Mouse (Mus musculus) CH12.LX (cell line): Measurements from ENCODE around the gene Dtx3l. TPM values are rescaled to one million over a fixed set of nuclear protein-coding genes. Genes with fewer than 3 reads are reported as not detected.

ENCODE experiments used
- DNase-seq: peaks from one replicate; pipeline ENCODE4 v3.0.0-alpha.2; 2013; ENCODE audit errors: extremely low read depth
- H3K27ac ChIP-seq: 2 replicates; pipeline ENCODE4 v1.5.1; 2012; ENCODE audit warnings: low read depth, mild to moderate bottlenecking, control low read depth, moderate library complexity; ENCODE audit not compliant: insufficient read depth
- H3K27me3 ChIP-seq: replicated peaks from 2 replicates; pipeline ENCODE3; 2012; ENCODE audit warnings: inconsistent platforms
- H3K36me3 ChIP-seq, 2 experiments: replicated peaks in 1 of 2; 2 replicates each; pipeline versions ENCODE3 to v1.6.1; 2012; ENCODE audit warnings: inconsistent platforms in 1 of 2, low read length in 1 of 2, mild to moderate bottlenecking in 1 of 2, mixed read lengths in 1 of 2, moderate library complexity in 1 of 2; ENCODE audit not compliant: control insufficient read depth in 1 of 2, insufficient read depth in 1 of 2
- H3K4me1 ChIP-seq, 2 experiments: 2 replicates each; pipeline ENCODE4 v1.6.1; 2012; ENCODE audit warnings: inconsistent platforms in 1 of 2, moderate library complexity in 1 of 2; ENCODE audit not compliant: insufficient read depth in 2 of 2, control insufficient read depth in 1 of 2
- H3K4me2 ChIP-seq: 2 replicates; pipeline ENCODE4 v1.6.1; 2012; ENCODE audit warnings: low read depth, mild to moderate bottlenecking, control low read depth; ENCODE audit not compliant: poor library complexity, insufficient read depth, severe bottlenecking
- H3K4me3 ChIP-seq, 3 experiments: fragments of 150-350 bp in 1 of 3; sonication (generic) in 1 of 3; replicated peaks in 1 of 3; 2 replicates each; pipeline versions ENCODE3 to v1.5.1; 2011 to 2012; ENCODE audit warnings: low read depth in 2 of 3, low read length in 2 of 3, mild to moderate bottlenecking in 2 of 3, moderate library complexity in 2 of 3, control low read depth in 1 of 3, improper control_type of control experiment in 1 of 3, inconsistent platforms in 1 of 3, mixed read lengths in 1 of 3; ENCODE audit not compliant: poor library complexity in 1 of 3
- H3K79me2 ChIP-seq: replicated peaks from 2 replicates; pipeline ENCODE4 v1.6.1; 2012; ENCODE audit warnings: mild to moderate bottlenecking, moderate library complexity; ENCODE audit not compliant: control insufficient read depth, poor library complexity, insufficient read depth, severe bottlenecking; ENCODE audit errors: extremely low read depth
- H3K9ac ChIP-seq: 2 replicates; pipeline ENCODE4 v1.6.1; 2012; ENCODE audit warnings: low read depth, mild to moderate bottlenecking, control low read depth, moderate library complexity; ENCODE audit not compliant: insufficient read depth
- H3K9me3 ChIP-seq: replicated peaks from 2 replicates; pipeline ENCODE3; 2012; ENCODE audit warnings: low read length, inconsistent platforms, mixed read lengths
- CHD1 ChIP-seq: IDR thresholded peaks from 2 replicates; pipeline ENCODE4 v1.6.1; 2012; ENCODE audit warnings: low read depth, low read length, improper control_type of control experiment, inconsistent platforms
- CTCF ChIP-seq, 2 experiments: IDR thresholded peaks in 1 of 2; conservative IDR thresholded peaks in 1 of 2; 2 replicates each; pipeline ENCODE4 v1.5.1; 2011 to 2012; ENCODE audit warnings: low read depth in 2 of 2, low read length in 2 of 2, improper control_type of control experiment in 1 of 2, inconsistent platforms in 1 of 2, mild to moderate bottlenecking in 1 of 2, moderate library complexity in 1 of 2
- E2F4 ChIP-seq: IDR thresholded peaks from 2 replicates; pipeline ENCODE4 v1.6.1; 2011; ENCODE audit warnings: low read depth, low read length, improper control_type of control experiment; ENCODE audit not compliant: insufficient replicate concordance
- ELF1 ChIP-seq: IDR thresholded peaks from 2 replicates; pipeline ENCODE4 v1.6.1; 2014; ENCODE audit warnings: low read depth, mild to moderate bottlenecking, inconsistent platforms, low read length, improper control_type of control experiment
- IRF4 ChIP-seq: IDR thresholded peaks from 2 replicates; pipeline ENCODE4 v1.6.1; 2014; ENCODE audit warnings: low read depth, mild to moderate bottlenecking, inconsistent platforms, low read length, improper control_type of control experiment
- JUND ChIP-seq: conservative IDR thresholded peaks from 2 replicates; pipeline ENCODE4 v1.6.1; 2011; ENCODE audit warnings: low read depth, low read length, improper control_type of control experiment
- MAFK ChIP-seq: IDR thresholded peaks from 2 replicates; pipeline ENCODE4 v1.6.1; 2011; ENCODE audit warnings: low read length, improper control_type of control experiment; ENCODE audit not compliant: insufficient replicate concordance
- MAX ChIP-seq: IDR thresholded peaks from 2 replicates; pipeline ENCODE4 v1.6.1; 2011; ENCODE audit warnings: low read length, improper control_type of control experiment
- MAZ ChIP-seq: IDR thresholded peaks from 2 replicates; pipeline ENCODE4 v1.6.1; 2012; ENCODE audit warnings: low read depth, mild to moderate bottlenecking, inconsistent platforms, low read length, improper control_type of control experiment, moderate library complexity
- MEF2A ChIP-seq: IDR thresholded peaks from 2 replicates; pipeline ENCODE4 v1.6.1; 2014; ENCODE audit warnings: low read depth, mild to moderate bottlenecking, inconsistent platforms, low read length, improper control_type of control experiment, borderline replicate concordance
- MXI1 ChIP-seq: IDR thresholded peaks from 2 replicates; pipeline ENCODE4 v1.6.1; 2011; ENCODE audit warnings: mild to moderate bottlenecking, low read depth, low read length, improper control_type of control experiment
- MYC ChIP-seq: IDR thresholded peaks from 2 replicates; pipeline ENCODE4 v1.6.1; 2011; ENCODE audit warnings: low read depth, mild to moderate bottlenecking, improper control_type of control experiment, low read length
- NRF1 ChIP-seq: IDR thresholded peaks from 2 replicates; pipeline ENCODE4 v1.6.1; 2014; ENCODE audit warnings: low read depth, mild to moderate bottlenecking, inconsistent platforms, low read length, improper control_type of control experiment, moderate library complexity
- POLR2A ChIP-seq: IDR thresholded peaks from 2 replicates; pipeline ENCODE4 v1.6.1; 2011; ENCODE audit warnings: low read depth, mild to moderate bottlenecking, improper control_type of control experiment, low read length
- SMC3 ChIP-seq: IDR thresholded peaks from 2 replicates; pipeline ENCODE4 v1.6.1; 2011; ENCODE audit warnings: low read depth, low read length, improper control_type of control experiment
- TBP ChIP-seq: conservative IDR thresholded peaks from 2 replicates; pipeline ENCODE4 v1.6.1; 2011; ENCODE audit warnings: low read depth, low read length, improper control_type of control experiment
- TCF12 ChIP-seq: IDR thresholded peaks from 2 replicates; pipeline ENCODE4 v1.6.1; 2014; ENCODE audit warnings: low read depth, mild to moderate bottlenecking, inconsistent platforms, low read length, improper control_type of control experiment
- USF1 ChIP-seq: IDR thresholded peaks from 2 replicates; pipeline ENCODE4 v1.6.1; 2014; ENCODE audit warnings: low read depth, mild to moderate bottlenecking, inconsistent platforms, low read length, improper control_type of control experiment
- USF2 ChIP-seq: conservative IDR thresholded peaks from 2 replicates; pipeline ENCODE4 v1.6.1; 2011; ENCODE audit warnings: low read depth, low read length, improper control_type of control experiment
- ZKSCAN1 ChIP-seq: IDR thresholded peaks from 2 replicates; pipeline ENCODE4 v1.6.1; 2012; ENCODE audit warnings: low read depth, inconsistent platforms, low read length, improper control_type of control experiment, borderline replicate concordance
- dilution Hi-C: fragments of 300-500 bp; cut with MboI; formaldehyde crosslinking; loops from 2 replicates; pipeline ENCODE4 v1.14.3; 2020; ENCODE audit warnings: low sequenced_read_pairs; ENCODE audit not compliant: extremely low pct_unique_long_range_greater_than_20kb, extremely low pct_ligation_motif_present
- in situ Hi-C: fragments of 300-500 bp; cut with MboI; formaldehyde crosslinking; loops from 3 replicates; pipeline ENCODE4 v1.14.3; 2019; ENCODE audit warnings: low sequenced_read_pairs, low pct_ligation_motif_present, low pct_unique_long_range_greater_than_20kb, mixed read lengths
- polyA plus RNA-seq: library from polyadenylated mRNA; unstranded; fragments of >175 nt; gene quantifications from 2 replicates; pipeline ENCODE4 v1.2.1, GENCODE M21; 2012; ENCODE audit warnings: low read depth; ENCODE audit not compliant: insufficient read length
- total RNA-seq, 2 experiments: library from RNA; depleted of rRNA; stranded (reverse); fragments of 300-350 nt in 1 of 2; fragments of >200 nt in 1 of 2; gene quantifications; 2 replicates each; pipeline ENCODE4 v1.2.3; 2012 to 2014

The Dtx3l gene
- total and polyA plus RNA-seq, 3 experiments: 14.4 to 21.1 (median 17.4) TPM

- Histone ChIP-seq H3K4me3 (no peak overlapping the region), H3K27me3 (no peaks in the 10 kb centered on the region), H3K4me1 (peaks cover 6 to 37% of the 10 kb centered on the region in 2 experiments; a peak in 3 of 4 replicates), H3K9me3 (peaks cover 30% of the 10 kb centered on the region), H3K9ac (no peak overlapping the region), H3K79me2 (no peaks in the 10 kb centered on the region), H3K36me3 (no peaks in the 10 kb centered on the region), H3K27ac (no peak overlapping the region), H3K4me2 (no peak overlapping the region)
- no peak for DNase-seq
- dilution Hi-C loops (no loop called here), in situ Hi-C loops (no loop called here)
- TF ChIP-seq ELF1 (no peak), MYC (no peak), TBP (no peak), MEF2A (no peak), USF2 (no peak), CTCF (conservative IDR thresholded peaks at IDR 0.05 in 1 of 2, IDR thresholded peaks at IDR 0.05 in 1 of 2; ENCODE audit: low read depth in 2 of 2, low read length in 2 of 2) (no peak), POLR2A (no peak), MAX (no peak), MAFK (no peak), MXI1 (no peak)
Observed at GRCm38 (mm10) chr16:35906887-35907286, 32.1 kb downstream of the Dtx3l start.

GRCm38 (mm10) chr16:35905819-35906485 lies 33.0 kb downstream of the Dtx3l start:
- H3K4me2 ChIP-seq: peak overlapping the region; percentile 72
- H3K4me3 ChIP-seq: no peak overlapping the region
- H3K27me3 ChIP-seq: no peaks in the 10 kb centered on the region
- H3K9me3 ChIP-seq: peaks cover 30% of the 10 kb centered on the region
- H3K79me2 ChIP-seq: no peaks in the 10 kb centered on the region
- no peaks in the 10 kb centered on the region for H3K36me3 ChIP-seq
- dilution Hi-C loops (no loop called here), in situ Hi-C loops (no loop called here)
- TF ChIP-seq ZKSCAN1 (no peak), JUND (no peak), SMC3 (no peak), TCF12 (no peak), CHD1 (no peak), NRF1 (no peak), MAZ (0 out of 2 replicates have a peak, but pooled peaks have one; percentile 50), USF1 (no peak), E2F4 (no peak), MAFK (peak; percentile 88), IRF4 (peak; percentile 46; the same call in 1 of the 2 replicates)
- no peak overlapping the region for H3K27ac ChIP-seq
- peaks cover 6 to 37% of the 10 kb centered on the region in 2 experiments; a peak in 3 of 4 replicates for H3K4me1 ChIP-seq
- no peak overlapping the region for H3K9ac ChIP-seq
- DNase-seq: no peak
